Mouse (Mus musculus): ENCODE results near the gene Espl1. TPM values are rescaled to one million over a fixed set of nuclear protein-coding genes. Genes with fewer than 3 reads are reported as not detected.
A peak's percentile ranks its signal among the peaks of the same experiment; 100 is the strongest.

The Espl1 gene
- polyA plus RNA-seq, 1 experiment = 8.9 TPM

DNA sequence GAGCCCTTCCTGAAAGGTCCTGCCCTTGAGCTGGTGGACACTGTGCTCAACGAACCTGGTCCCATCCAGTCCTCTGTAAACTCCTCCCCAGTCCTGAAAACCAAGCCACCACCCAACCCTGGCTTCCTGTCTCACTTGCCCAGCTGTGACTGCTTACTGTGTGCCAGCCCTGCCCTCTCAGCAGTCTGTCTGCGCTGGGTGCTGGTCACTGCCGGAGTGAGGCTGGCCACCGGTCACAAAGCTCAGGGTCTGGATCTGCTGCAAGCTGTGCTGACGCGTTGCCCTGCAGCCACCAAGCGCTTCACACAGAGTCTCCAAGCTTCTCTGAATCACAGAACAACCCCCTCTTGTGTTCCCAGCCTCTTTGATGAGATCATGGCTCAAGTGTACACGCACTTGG, 19.2 kb downstream of the Espl1 start:
- TF ChIP-seq POLR2A (IDR thresholded peaks at IDR 0.05; ENCODE audit: low read depth, low read length) = no peak
- Histone ChIP-seq H3K4me3 (ENCODE audit: extremely low read depth, insufficient read depth, insufficient read length) (no peak overlapping the region), H3K27me3 (ENCODE audit: control insufficient read depth, insufficient read depth, low read length) (no peaks in the 10 kb centered on the region), H3K4me1 (ENCODE audit: control insufficient read depth, insufficient read depth, insufficient read length) (no peaks in the 10 kb centered on the region), H3K36me3 (ENCODE audit: control insufficient read depth, insufficient read depth, low read length) (no peaks in the 10 kb centered on the region), H3K27ac (ENCODE audit: insufficient read depth, low read length) (no peak overlapping the region)
- 87% methylated on average over 8 of the region's 8 CpGs for WGBS
- DNase-seq (ENCODE audit: low read depth in 1 of 2, low spot score in 2 of 2) = no peak

DNA sequence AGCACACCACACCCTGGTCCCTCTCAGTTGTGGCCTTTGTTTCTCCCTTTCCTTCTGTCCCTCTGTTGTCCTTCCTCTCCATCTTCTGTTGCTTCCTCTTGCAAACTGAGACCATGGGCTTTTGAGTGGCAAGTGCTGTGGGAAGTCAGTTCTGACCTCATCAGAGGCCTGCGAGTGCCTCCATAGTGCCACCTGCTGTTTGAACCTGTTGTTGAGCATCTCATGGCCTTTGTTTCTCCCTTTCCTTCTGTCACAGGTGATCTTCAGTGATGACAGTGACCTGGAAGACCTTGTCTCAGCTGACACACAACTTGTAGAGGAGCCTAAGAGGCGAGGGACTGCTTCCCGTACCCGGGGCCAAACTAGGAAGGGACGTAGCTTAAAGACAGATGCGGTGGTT, 20.2 kb downstream of the Espl1 start:
- Histone ChIP-seq H3K27ac (ENCODE audit: insufficient read depth, low read length) (no peak overlapping the region), H3K27me3 (ENCODE audit: control insufficient read depth, insufficient read depth, low read length) (no peaks in the 10 kb centered on the region), H3K4me1 (ENCODE audit: control insufficient read depth, insufficient read depth, insufficient read length) (no peaks in the 10 kb centered on the region), H3K36me3 (ENCODE audit: control insufficient read depth, insufficient read depth, low read length) (no peaks in the 10 kb centered on the region), H3K4me3 (ENCODE audit: extremely low read depth, insufficient read depth, insufficient read length) (no peak overlapping the region)
- DNase-seq (ENCODE audit: low read depth in 1 of 2, low spot score in 2 of 2) = peak; percentile 47 to 73
- TF ChIP-seq POLR2A (IDR thresholded peaks at IDR 0.05; ENCODE audit: low read depth, low read length) = no peak
- TF ChIP-seq CTCF (IDR thresholded peaks at IDR 0.05; ENCODE audit: extremely low read depth, insufficient read depth, insufficient read length, insufficient replicate concordance) = peak; percentile 84; the same call in 1 of the 2 replicates
- 87% methylated on average over 6 of the region's 6 CpGs for WGBS

GRCm38 (mm10) chr15:102324654-102325473, 28.8 kb downstream of the Espl1 start:
- H3K27ac ChIP-seq (ENCODE audit: insufficient read depth, low read length) = no peak overlapping the region
- WGBS = 81% methylated on average over 12 of the region's 12 CpGs
- peaks cover 3% of the 10 kb centered on the region; the same call in 1 of the 2 replicates for H3K36me3 ChIP-seq (ENCODE audit: control insufficient read depth, insufficient read depth, low read length)
- no peak overlapping the region for H3K4me3 ChIP-seq (ENCODE audit: extremely low read depth, insufficient read depth, insufficient read length)
- TF ChIP-seq POLR2A (IDR thresholded peaks at IDR 0.05; ENCODE audit: low read depth, low read length) = no peak
- no peak for TF ChIP-seq CTCF (IDR thresholded peaks at IDR 0.05; ENCODE audit: extremely low read depth, insufficient read depth, insufficient read length, insufficient replicate concordance)
- DNase-seq (ENCODE audit: low read depth in 1 of 2, low spot score in 2 of 2) = no peak
- peaks cover 2% of the 10 kb centered on the region; the same call in 1 of the 2 replicates for H3K4me1 ChIP-seq (ENCODE audit: control insufficient read depth, insufficient read depth, insufficient read length)
- no peaks in the 10 kb centered on the region for H3K27me3 ChIP-seq (ENCODE audit: control insufficient read depth, insufficient read depth, low read length)

- DNase-seq (ENCODE audit: low read depth in 1 of 2, low spot score in 2 of 2) = peak; percentile 73 to 87
- under 1% methylated on average over 40 of the region's 40 CpGs for WGBS
- TF ChIP-seq CTCF (IDR thresholded peaks at IDR 0.05; ENCODE audit: extremely low read depth, insufficient read depth, insufficient read length, insufficient replicate concordance) (0 out of 2 replicates have a peak, but pooled peaks have one; percentile 25), POLR2A (IDR thresholded peaks at IDR 0.05; ENCODE audit: low read depth, low read length) (peak; percentile 31; the same call in 1 of the 2 replicates)
- H3K4me3 ChIP-seq (ENCODE audit: extremely low read depth, insufficient read depth, insufficient read length) = peak within 1 kb of the TSS; percentile 84
- H3K27me3 ChIP-seq (ENCODE audit: control insufficient read depth, insufficient read depth, low read length) = no peaks in the 10 kb centered on the region
- H3K36me3 ChIP-seq (ENCODE audit: control insufficient read depth, insufficient read depth, low read length) = peaks cover 5% of the 10 kb centered on the region; the same call in 1 of the 2 replicates
- peak within 1 kb of the TSS; percentile 67; the same call in 1 of the 2 replicates for H3K27ac ChIP-seq (ENCODE audit: insufficient read depth, low read length)
- H3K4me1 ChIP-seq (ENCODE audit: control insufficient read depth, insufficient read depth, insufficient read length) = peaks cover 2% of the 10 kb centered on the region; the same call in 1 of the 2 replicates
Measured at GRCm38 (mm10) chr15:102326022-102326576, 30.0 kb downstream of the Espl1 start, which contains the start of gene Pfdn5. Gene Pfdn5, plus strand, starts transcription at chr15:102326116.

DNA sequence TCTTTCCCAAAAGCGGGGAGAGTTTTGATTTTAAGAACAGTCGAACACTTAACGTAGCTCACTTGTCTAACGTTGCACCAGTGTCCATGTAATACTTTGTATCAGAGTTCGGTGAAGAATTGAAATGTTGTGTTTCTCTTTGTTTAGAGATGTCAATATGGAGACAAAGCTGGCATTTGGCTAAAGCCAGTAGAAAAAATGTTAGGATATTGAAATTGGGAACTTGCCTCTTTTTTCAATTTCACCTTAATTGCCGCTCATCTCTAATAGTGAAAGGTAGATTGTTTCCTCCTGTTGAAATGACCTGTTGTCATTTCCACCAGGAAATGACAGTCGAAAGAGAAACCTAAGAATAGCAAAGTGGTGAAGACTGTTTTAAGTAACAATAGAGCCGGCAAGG, 30.8 kb downstream of the Espl1 start:
- TF ChIP-seq CTCF (IDR thresholded peaks at IDR 0.05; ENCODE audit: extremely low read depth, insufficient read depth, insufficient read length, insufficient replicate concordance) (no peak), POLR2A (IDR thresholded peaks at IDR 0.05; ENCODE audit: low read depth, low read length) (no peak)
- peaks cover 2% of the 10 kb centered on the region; the same call in 1 of the 2 replicates for H3K4me1 ChIP-seq (ENCODE audit: control insufficient read depth, insufficient read depth, insufficient read length)
- peaks cover 5% of the 10 kb centered on the region; the same call in 1 of the 2 replicates for H3K36me3 ChIP-seq (ENCODE audit: control insufficient read depth, insufficient read depth, low read length)
- no peak overlapping the region for H3K27ac ChIP-seq (ENCODE audit: insufficient read depth, low read length)
- H3K27me3 ChIP-seq (ENCODE audit: control insufficient read depth, insufficient read depth, low read length) = no peaks in the 10 kb centered on the region
- 48% methylated on average over 8 of the region's 8 CpGs for WGBS
- peak overlapping the region; percentile 84; the same call in 1 of the 2 replicates for H3K4me3 ChIP-seq (ENCODE audit: extremely low read depth, insufficient read depth, insufficient read length)
- no peak for DNase-seq (ENCODE audit: low read depth in 1 of 2, low spot score in 2 of 2)

DNA sequence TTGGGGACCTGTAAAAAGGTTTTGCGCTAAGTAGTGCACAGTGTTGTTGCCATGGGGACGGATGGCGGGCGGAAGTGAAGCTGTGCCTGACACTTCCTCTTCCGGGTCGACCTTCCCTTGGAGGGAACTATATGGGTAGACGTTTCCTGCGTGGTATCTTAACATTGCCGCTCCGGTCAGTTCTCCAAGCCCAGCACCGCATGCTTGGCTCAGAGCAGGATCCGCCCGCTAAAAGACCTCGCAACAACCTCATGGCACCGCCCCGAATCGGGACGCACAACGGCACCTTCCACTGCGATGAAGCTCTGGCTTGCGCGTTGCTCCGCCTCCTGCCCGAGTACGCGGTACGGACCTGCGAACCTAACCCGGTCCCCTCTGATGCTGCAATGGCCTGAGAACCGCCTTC, 35.5 kb downstream of the Espl1 start, which contains the start of gene Myg1:
TSS of gene Myg1 (plus strand) at position 100 of the 406 bp plus-strand sequence.
- TF ChIP-seq CTCF (IDR thresholded peaks at IDR 0.05; ENCODE audit: extremely low read depth, insufficient read depth, insufficient read length, insufficient replicate concordance) = no peak
- no peak for TF ChIP-seq POLR2A (IDR thresholded peaks at IDR 0.05; ENCODE audit: low read depth, low read length)
- peak; percentile 72 to 83 for DNase-seq (ENCODE audit: low read depth in 1 of 2, low spot score in 2 of 2)
- Histone ChIP-seq H3K4me1 (ENCODE audit: control insufficient read depth, insufficient read depth, insufficient read length) (peaks cover 8% of the 10 kb centered on the region; the same call in 1 of the 2 replicates), H3K27me3 (ENCODE audit: control insufficient read depth, insufficient read depth, low read length) (no peaks in the 10 kb centered on the region), H3K27ac (ENCODE audit: insufficient read depth, low read length) (peak within 1 kb of the TSS; percentile 72), H3K36me3 (ENCODE audit: control insufficient read depth, insufficient read depth, low read length) (peaks cover 11% of the 10 kb centered on the region), H3K4me3 (ENCODE audit: extremely low read depth, insufficient read depth, insufficient read length) (peak within 1 kb of the TSS; percentile 91)
- under 1% methylated on average over 30 of the region's 30 CpGs for WGBS
